Mouse (Mus musculus) hindbrain, embryonic 11.5 days (tissue): ENCODE results near the gene Acp5. TPM values are rescaled to one million over a fixed set of nuclear protein-coding genes. Genes with fewer than 3 reads are reported as not detected.

Source experiments
- polyA plus RNA-seq: library from polyadenylated mRNA; unstranded; fragments of >200 nt; fragmentation: Nextera tagmentation; extraction: Ambion mirVana; gene quantifications from 2 replicates; pipeline ENCODE4 v1.2.1, GENCODE M21; 2014

The Acp5 gene
- polyA plus RNA-seq, 1 experiment from 2014 or later: 18.7 TPM

Other genes with a start within 250 kb of the Acp5 start
- 8.6 and 9.5 TPM in 2 replicates for gene Rab3d, start 217.5 kb downstream of the Acp5 start, polyA plus RNA-seq
- gene Ccdc159, start 208.2 kb downstream of the Acp5 start, polyA plus RNA-seq: 3.3 and 3.9 TPM in 2 replicates
- gene Tmem205, start 208.2 kb downstream of the Acp5 start, polyA plus RNA-seq: 34.7 and 39.3 TPM in 2 replicates
- 21.0 and 22.3 TPM in 2 replicates for gene Plppr2, start 198.7 kb downstream of the Acp5 start, polyA plus RNA-seq
- gene Swsap1, start 180.0 kb downstream of the Acp5 start, polyA plus RNA-seq: 14.6 and 20.4 TPM in 2 replicates
- gene Epor, start 172.2 kb downstream of the Acp5 start, polyA plus RNA-seq: 4.2 and 5.2 TPM in 2 replicates
- 2.0 and 2.1 TPM in 2 replicates for gene Rgl3, start 146.3 kb downstream of the Acp5 start, polyA plus RNA-seq
- gene Ccdc151, start 133.1 kb downstream of the Acp5 start, polyA plus RNA-seq: 5.5 and 5.7 TPM in 2 replicates
- 84.6 TPM in 2 replicates for gene Prkcsh, start 132.9 kb downstream of the Acp5 start, polyA plus RNA-seq
- 72.9 and 85.2 TPM in 2 replicates for gene Elavl3, start 83.7 kb downstream of the Acp5 start, polyA plus RNA-seq
- 0.56 TPM in 1 of 2 replicates, not detected in the other for gene Gm49318, start 64.5 kb downstream of the Acp5 start, polyA plus RNA-seq
- 8.1 and 9.2 TPM in 2 replicates for gene Zfp653, start 64.3 kb downstream of the Acp5 start, polyA plus RNA-seq
- gene Ecsit, start 50.3 kb downstream of the Acp5 start, polyA plus RNA-seq: 32.4 and 38.4 TPM in 2 replicates
- gene Cnn1, start 36.5 kb downstream of the Acp5 start, polyA plus RNA-seq: 1.8 and 2.1 TPM in 2 replicates
- 211 and 213 TPM in 2 replicates for gene Elof1, start 18.5 kb downstream of the Acp5 start, polyA plus RNA-seq
- 60.5 and 64.1 TPM in 2 replicates for gene Pigyl, start 21.1 kb upstream of the Acp5 start, polyA plus RNA-seq
- not detected in 2 replicates for gene Zfp872, start 52.4 kb upstream of the Acp5 start, polyA plus RNA-seq
- 11.9 and 13.4 TPM in 2 replicates for gene Zfp809, start 90.0 kb upstream of the Acp5 start, polyA plus RNA-seq
- 7.1 and 8.1 TPM in 2 replicates for gene Zfp599, start 124.2 kb upstream of the Acp5 start, polyA plus RNA-seq
- 25.5 and 34.1 TPM in 2 replicates for gene Zfp810, start 171.9 kb upstream of the Acp5 start, polyA plus RNA-seq